ENCODE assay signal across 8 mouse cellular contexts in the genomic region with DNA sequence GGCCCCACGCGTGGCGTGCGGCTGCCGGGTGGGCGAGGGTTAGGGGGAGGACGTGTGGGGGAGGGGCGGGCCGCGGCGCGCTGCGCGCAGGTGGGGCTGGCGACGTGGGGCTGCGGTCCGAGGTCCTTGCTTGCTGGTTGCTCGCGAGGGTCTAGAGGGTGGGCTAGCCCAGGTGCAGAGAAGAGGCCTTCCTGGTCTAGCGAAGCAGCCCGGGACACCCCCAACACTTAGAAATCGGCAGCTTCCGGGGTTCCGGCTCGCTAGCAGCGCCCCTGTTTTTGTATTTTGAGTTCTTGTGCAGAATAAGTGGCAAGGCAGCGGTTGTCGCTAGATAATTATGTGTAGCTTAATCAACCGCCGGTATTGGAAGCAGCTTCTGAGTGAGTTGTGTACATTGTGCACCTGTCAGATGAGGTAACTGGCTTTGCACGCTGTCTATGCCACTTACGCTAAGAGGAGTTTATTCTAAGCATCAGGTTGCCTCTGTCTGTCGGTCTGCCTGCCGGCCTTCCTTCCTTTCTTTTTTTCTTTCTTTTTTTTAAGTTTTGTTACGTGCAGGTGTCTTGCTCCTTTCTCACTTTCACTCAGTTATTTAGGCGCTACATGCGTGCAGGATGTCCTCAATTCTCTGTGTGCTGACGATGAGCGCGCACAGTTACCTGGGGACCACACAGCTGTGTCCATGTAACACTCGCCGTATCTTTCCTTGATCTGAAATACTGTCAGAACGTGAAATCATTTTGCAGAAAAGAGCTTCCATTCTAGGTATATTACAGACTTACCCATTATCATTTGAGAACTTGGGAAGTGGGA. TPM values are rescaled to one million over a fixed set of nuclear protein-coding genes. Genes with fewer than 3 reads are reported as not detected.
A peak's percentile ranks its signal among the peaks of the same experiment; 100 is the strongest.
DNase-seq lines count a peak whose midpoint lies in the region; ATAC-seq and TF ChIP-seq lines count a peak whose summit lies in the region.

No protein-coding gene starts in this region.

- in situ Hi-C loops in Patski (cut with MboI; ENCODE audit: low pct_unique_long_range_greater_than_20kb) = no loop called here

- ATAC-seq in Patski = peak; percentile 44
- ATAC-seq in limb, embryonic 12.5 days (ENCODE audit: insufficient number of reproducible peaks, insufficient read depth, low FRiP score, low TSS enrichment, low read depth) = peak; percentile 82
- peak; percentile 84 for ATAC-seq in midbrain, postnatal 0 days (ENCODE audit: low FRiP score)

- WGBS in forebrain, embryonic 10.5 days = 12% methylated on average over 40 of the region's 44 CpGs
- WGBS in limb, embryonic 12.5 days = 12% methylated on average over 41 of the region's 44 CpGs
- 10% methylated on average over 41 of the region's 44 CpGs for WGBS in midbrain, postnatal 0 days

- peak overlapping the region; percentile 94 for H3K27ac ChIP-seq in forebrain, embryonic 10.5 days
- peak overlapping the region; percentile 53 for H3K27ac ChIP-seq in limb, embryonic 12.5 days
- peak overlapping the region; percentile 72 for H3K27ac ChIP-seq in midbrain, postnatal 0 days (ENCODE audit: low read depth, low read length)

- no peaks in the 10 kb centered on the region for H3K9me3 ChIP-seq in forebrain, embryonic 10.5 days
- no peaks in the 10 kb centered on the region for H3K9me3 ChIP-seq in limb, embryonic 12.5 days
- no peaks in the 10 kb centered on the region for H3K9me3 ChIP-seq in midbrain, postnatal 0 days (ENCODE audit: low read length)

- no peaks in the 10 kb centered on the region for H3K27me3 ChIP-seq in Patski
- no peaks in the 10 kb centered on the region for H3K27me3 ChIP-seq in forebrain, embryonic 10.5 days (ENCODE audit: poor library complexity, severe bottlenecking)
- no peaks in the 10 kb centered on the region for H3K27me3 ChIP-seq in limb, embryonic 12.5 days
- no peaks in the 10 kb centered on the region for H3K27me3 ChIP-seq in midbrain, postnatal 0 days (ENCODE audit: insufficient read depth, low read length)

- intact Hi-C loops in left cerebral cortex, postnatal 14 days (cut with DNase I) = no loop called here

- POLR2A ChIA-PET in Patski (lab: Charles Lee) = interaction anchor here (0.6 kb wide), 1 partner anchor 658 kb away, joined by 3 read pairs; no protein-coding TSS in a partner anchor

- peaks cover 30% of the 10 kb centered on the region for H3K36me3 ChIP-seq in forebrain, embryonic 10.5 days (replicated peaks)
- H3K36me3 ChIP-seq in limb, embryonic 12.5 days = peaks cover 30% of the 10 kb centered on the region
- peaks cover 3% of the 10 kb centered on the region; the same call in 1 of the 2 replicates for H3K36me3 ChIP-seq in midbrain, postnatal 0 days (ENCODE audit: insufficient read depth, low read length)

- peak overlapping the region; percentile 90 for H3K4me3 ChIP-seq in forebrain, embryonic 10.5 days
- H3K4me3 ChIP-seq in limb, embryonic 12.5 days (replicated peaks) = peak overlapping the region; percentile 96
- H3K4me3 ChIP-seq in midbrain, postnatal 0 days (ENCODE audit: low read depth, low read length) = peak overlapping the region; percentile 81

- CTCF ChIA-PET in Patski (lab: Charles Lee) = interaction anchor here (0.6 to 2.2 kb wide), 4 partner anchors 14 to 199 kb away, joined by 3 to 10 read pairs (median 6); no protein-coding TSS in a partner anchor

- H3K4me1 ChIP-seq in forebrain, embryonic 10.5 days = peaks cover 19% of the 10 kb centered on the region
- H3K4me1 ChIP-seq in limb, embryonic 12.5 days (replicated peaks) = peaks cover 13% of the 10 kb centered on the region
- H3K4me1 ChIP-seq in midbrain, postnatal 0 days (ENCODE audit: insufficient read depth, low read length) = peaks cover 10% of the 10 kb centered on the region; the same call in 1 of the 2 replicates

- peak; percentile 21 to 25 for DNase-seq in left cerebral cortex, postnatal 14 days (ENCODE audit: low spot score in 2 of 2)
- no peak for DNase-seq in left cerebral cortex, adult 11 months (ENCODE audit: low spot score)
- DNase-seq in Patski (ENCODE audit: low read depth, low spot score) = no peak
- no peak for DNase-seq in forebrain, embryonic 10.5 days (ENCODE audit: extremely low spot score, low spot score)
- peak; percentile 14 for DNase-seq in midbrain, postnatal 0 days (ENCODE audit: low spot score)
- DNase-seq in urinary bladder, postnatal 4 days (ENCODE audit: low spot score in 2 of 2) = no peak
- no peak for DNase-seq in ovary, postnatal 10 days (ENCODE audit: low spot score)

- TF ChIP-seq CTCF in Patski (IDR thresholded peaks at IDR 0.05) = no peak
- no peak for TF ChIP-seq CTCF in midbrain, postnatal 0 days (IDR thresholded peaks at IDR 0.05)

- peak overlapping the region; percentile 78 for H3K4me2 ChIP-seq in limb, embryonic 12.5 days
- peak overlapping the region; percentile 76 for H3K4me2 ChIP-seq in midbrain, postnatal 0 days (ENCODE audit: low read depth, low read length, poor library complexity, severe bottlenecking)

- peak overlapping the region; percentile 89 for H3K9ac ChIP-seq in limb, embryonic 12.5 days (replicated peaks)
- H3K9ac ChIP-seq in midbrain, postnatal 0 days (replicated peaks; ENCODE audit: low read length, poor library complexity, severe bottlenecking) = peak overlapping the region; percentile 76

RNA-seq across cellular contexts. Expression of a gene that starts 0.6 kb away (rescaled TPM):
- total RNA-seq in left cerebral cortex, postnatal 14 days (2021) = 10 to 100 TPM; 29.3 to 30.3 TPM
- 18.2 TPM for polyA plus RNA-seq in Patski (2021)
- polyA plus RNA-seq in forebrain, embryonic 10.5 days (2016; fragmentation: Nextera tagmentation; extraction: Ambion mirVana) = 20.0 and 24.0 TPM in 2 replicates
- 25.8 and 27.6 TPM in 2 replicates for polyA plus RNA-seq in limb, embryonic 12.5 days (2016; fragmentation: Nextera tagmentation; extraction: Ambion mirVana)
- total RNA-seq in midbrain, postnatal 0 days (2014; rRNA removed) = 38.1 and 43.4 TPM in 2 replicates
- 20.8 and 24.0 TPM in 2 replicates for polyA plus RNA-seq in midbrain, postnatal 0 days (2015; fragmentation: Nextera tagmentation; extraction: Ambion mirVana)

Comparison
In these comparisons a context has a peak if more than half of its experiments do, and no peak if none do; other contexts are left out.
1. DNase-seq: peak in left cerebral cortex, postnatal 14 days (2 of 2) and midbrain, postnatal 0 days (single experiment); none in left cerebral cortex, adult 11 months (single experiment), Patski (single experiment), forebrain, embryonic 10.5 days (single experiment), urinary bladder, postnatal 4 days (0 of 2) and ovary, postnatal 10 days (single experiment).
2. Peak in every context shown above with its lines, with median percentiles within 50 percentile points of each other: ATAC-seq, H3K27ac ChIP-seq and H3K4me3 ChIP-seq.